Mouse (Mus musculus): ENCODE measurements around the gene Spdye4a.
"Not testable (repeated sequence)": the region's sequence is repeated elsewhere in the genome, so short reads cannot be mapped to it uniquely, and the experiment has no call there.

Gene Spdye4a

DNA sequence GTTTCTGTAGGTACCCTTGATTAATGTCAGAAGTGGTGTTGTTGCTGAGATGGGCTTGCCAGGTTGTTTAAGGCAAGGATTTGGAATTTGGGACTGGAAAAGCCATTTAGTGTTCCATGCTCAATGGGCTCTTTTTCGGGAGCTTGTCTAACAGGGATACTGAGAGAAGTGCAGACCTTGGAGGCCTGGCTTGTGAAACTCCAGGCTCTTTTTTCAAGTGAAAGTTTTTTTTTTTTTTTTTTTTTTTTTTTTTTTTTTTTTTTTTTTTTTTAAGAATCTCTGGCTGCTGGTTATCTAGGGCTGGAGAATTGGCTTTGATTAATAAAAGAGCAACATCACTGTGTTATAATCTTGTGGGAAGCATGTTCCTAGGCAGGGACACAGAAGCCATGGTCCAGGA lies 4.4 kb downstream of the Spdye4a start:
- no peak for DNase-seq

DNA sequence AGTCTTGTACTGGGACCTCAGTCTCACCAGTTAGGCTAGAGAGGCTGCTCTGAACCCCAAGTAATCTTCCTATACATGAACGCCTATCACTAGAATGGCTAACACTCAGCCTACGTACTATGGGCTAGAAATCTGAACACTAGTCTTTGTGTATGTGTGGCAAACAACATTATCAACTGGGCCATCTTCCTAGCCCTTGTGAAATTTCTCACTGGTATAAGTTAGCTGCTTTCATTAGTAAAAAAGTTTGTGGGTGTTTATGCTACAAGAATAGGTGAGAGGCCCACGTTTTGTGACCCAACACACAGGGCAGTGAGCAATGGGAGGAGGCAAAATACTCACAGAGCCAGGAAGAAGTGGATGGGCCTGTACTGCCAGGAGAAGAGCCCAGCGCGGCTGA lies 5.7 kb downstream of the Spdye4a start:
- DNase-seq = no peak

DNA sequence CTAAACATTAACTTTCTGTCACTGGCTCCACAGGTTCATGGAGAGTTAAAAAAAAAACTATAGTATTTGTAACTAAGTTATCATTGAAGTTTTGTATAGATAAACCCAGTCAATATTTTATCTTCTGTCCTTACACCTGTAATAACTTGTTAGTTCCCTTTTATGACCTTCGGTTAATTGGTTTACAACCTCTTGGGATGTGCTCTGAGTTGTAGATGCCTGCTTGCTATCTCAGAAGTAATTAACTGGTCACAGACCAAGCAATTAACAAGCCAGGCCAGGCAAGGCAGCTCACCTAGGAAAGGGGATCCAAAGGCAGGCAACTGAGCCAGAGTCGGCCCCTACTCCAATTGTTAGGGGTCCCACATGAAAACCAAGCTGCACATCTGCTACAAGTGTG lies 12.9 kb downstream of the Spdye4a start:
- no peak for DNase-seq

DNA sequence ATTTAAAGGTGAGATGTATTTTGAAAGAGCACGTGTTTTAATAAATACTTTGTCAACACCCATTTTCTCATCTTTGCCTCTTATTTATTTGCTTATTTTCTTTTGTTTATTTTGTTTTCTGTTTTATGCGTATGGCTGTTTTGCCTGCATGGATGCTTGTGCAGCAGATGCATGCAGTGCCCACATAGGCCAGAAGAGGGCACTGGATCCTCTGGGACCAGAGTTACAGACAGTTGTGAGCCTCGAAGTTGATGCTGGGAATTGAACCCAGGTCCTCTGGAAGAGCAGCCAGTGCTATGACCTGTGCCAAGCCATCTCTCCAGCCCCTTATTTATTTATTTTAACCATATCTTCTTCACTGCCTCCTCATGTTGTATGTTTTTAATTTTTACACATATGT lies 21.7 kb downstream of the Spdye4a start:
- peak; percentile 13 for DNase-seq

DNA sequence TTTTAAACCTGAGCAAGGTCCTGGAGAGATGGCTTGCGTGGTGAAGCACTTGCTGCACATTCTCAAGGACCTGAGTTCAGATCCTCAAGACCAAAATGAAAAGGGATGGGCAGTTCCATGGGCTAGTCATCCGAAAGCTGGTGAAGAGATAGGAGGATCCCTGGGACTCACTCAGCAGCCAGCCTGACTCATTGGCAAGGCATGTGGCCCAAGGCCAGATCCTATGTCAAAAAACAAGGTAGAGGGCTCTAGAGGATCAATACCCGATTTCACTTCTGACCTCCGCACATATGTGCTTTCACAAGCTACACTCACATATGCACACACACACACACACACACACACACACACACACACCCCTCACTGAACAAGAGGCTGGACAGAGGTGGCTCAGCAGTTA lies 30.2 kb downstream of the Spdye4a start:
- DNase-seq = no peak

DNA sequence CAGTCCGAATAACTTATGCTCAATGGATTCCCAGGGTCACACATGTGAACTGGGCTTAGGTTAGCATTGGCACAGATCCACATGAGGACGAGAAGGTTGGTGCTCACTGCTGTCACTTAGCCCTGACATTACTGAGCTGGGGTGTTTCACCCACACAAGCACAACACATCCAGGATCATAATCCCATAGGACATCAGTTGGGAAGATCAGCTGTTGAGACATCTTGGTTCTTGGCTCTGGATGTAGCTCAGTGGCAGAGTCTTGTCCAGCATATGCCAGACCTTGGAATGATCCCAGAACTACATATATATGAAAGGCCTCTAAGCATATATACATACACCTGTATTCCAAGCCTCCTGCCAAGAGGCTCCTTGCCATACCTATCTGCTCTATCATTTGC lies 31.5 kb downstream of the Spdye4a start:
- no peak for DNase-seq

DNA sequence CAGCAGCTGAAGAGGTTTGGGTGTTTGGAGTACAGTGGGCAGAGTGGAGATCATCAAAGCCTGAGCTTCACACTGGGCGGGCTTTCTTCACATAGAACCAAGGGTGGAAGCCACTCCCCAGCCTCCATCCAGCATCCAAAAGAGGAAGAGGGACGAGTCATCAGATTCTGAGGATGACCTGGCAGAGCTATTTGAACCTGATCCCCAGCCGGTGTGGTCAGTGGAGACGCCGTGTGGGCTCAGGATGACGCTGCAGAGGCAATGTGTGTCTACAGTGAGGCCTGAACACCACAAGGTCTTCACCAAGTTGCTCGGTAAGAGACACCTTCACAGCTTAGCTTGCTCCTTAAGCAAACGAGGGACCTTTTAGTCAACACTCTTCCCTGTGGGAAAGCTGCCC lies 31.9 kb downstream of the Spdye4a start:
- not testable (repeated sequence) for DNase-seq

DNA sequence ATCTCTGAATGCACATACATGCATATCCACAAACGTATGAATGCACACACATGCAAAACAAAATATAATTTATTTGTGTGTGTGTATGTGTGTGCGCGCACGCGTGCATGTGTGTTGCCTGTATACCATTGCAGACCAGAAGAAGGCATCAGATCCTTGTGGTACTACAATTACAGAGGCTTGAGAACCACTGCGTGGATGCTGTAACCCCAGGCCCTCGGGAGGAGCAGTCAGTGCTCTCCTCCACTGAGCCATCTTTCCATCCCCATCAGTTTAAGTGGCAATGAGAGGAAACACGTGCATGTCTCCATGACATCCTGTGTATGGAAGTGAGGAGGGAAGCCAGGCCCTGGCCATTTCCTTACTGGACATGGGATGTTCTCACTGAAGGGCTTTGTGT lies 33.9 kb downstream of the Spdye4a start:
- DNase-seq = no peak

DNA sequence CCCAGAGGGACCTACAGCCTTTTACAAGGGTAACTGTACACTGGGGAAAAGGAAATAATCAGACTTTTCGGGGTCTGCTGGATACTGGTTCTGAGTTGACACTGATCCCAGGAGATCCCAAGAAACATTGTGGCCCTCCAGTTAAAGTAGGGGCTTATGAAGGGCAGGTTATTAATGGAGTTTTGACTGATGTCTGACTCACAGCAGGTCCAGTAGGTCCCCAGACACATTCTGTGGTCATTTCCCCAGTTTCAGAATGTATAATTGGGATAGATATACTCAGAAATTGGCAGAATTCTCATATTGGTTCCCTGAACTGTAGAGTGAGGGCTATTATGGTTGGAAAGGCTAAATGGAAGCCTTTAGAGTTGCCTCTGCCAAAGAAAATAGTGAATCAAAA lies 38.7 kb downstream of the Spdye4a start:
- DNase-seq = not testable (repeated sequence)

DNA sequence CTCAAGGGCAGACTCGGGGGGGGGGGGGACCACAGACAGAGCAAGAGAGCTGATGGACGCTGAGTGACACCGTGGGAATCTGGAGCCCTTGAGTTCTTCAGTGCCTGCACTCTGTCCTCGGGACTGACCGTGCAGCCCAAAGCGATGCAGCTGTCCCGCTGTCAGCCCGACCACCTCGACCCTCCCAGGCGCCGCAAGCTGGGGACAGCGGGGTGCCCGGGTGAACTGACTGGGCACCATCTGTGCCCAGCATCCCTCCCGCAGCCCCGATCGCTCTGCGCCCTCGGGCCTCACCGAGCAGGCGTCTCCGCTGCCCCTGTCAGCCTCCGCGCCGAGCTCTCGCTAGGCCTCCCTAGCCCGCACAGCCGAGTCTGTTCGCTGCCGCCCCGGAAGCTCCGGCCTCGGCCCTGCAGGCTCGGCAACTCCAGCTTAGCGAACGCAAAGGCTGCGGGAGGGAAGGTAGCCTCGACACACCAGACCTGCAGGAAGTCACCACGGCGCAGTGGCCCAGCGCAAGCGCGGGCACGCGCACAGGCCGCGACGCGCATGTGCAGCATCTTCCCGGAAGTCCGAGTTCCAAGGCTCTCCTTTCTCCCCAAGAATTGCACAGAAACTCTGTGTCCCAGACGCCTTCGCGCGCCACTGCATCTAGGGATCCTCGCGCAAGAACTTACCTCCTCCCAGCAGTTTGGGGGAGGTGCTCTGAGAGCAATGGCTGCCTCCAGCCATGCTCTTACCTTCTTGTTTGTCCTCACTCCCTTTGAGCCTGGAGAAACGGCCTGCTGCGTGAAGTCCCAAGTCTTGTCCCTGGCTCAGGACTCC lies 46.2 kb downstream of the Spdye4a start, which contains the start of the genes Rbak and Spdye4b:
Gene Rbak, minus strand, starts transcription at position 521 of the 822 bp plus-strand sequence.
Gene Spdye4b, plus strand, starts transcription at position 763 of the 822 bp plus-strand sequence.
- DNase-seq = peak; percentile 73 to 74

DNA sequence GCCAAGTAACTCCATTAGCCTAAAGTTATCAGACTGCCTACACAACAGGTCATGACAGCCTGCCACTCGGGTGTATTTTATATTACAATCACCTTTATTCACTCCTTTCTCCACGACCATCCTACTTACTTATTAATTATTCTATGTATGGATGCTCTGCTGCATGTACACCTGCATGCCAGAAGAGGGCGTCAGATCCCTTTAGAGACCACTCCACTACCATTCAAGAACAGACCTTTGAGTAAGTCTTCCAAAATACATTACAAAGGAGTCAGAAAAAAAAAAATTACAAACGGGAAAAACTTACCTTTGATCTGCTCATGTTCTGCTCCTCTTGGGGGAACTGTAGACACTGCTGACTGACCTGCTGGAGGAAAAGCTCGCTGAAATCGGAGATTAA lies 47.5 kb downstream of the Spdye4a start:
- peak; percentile 32 to 39 for DNase-seq

DNA sequence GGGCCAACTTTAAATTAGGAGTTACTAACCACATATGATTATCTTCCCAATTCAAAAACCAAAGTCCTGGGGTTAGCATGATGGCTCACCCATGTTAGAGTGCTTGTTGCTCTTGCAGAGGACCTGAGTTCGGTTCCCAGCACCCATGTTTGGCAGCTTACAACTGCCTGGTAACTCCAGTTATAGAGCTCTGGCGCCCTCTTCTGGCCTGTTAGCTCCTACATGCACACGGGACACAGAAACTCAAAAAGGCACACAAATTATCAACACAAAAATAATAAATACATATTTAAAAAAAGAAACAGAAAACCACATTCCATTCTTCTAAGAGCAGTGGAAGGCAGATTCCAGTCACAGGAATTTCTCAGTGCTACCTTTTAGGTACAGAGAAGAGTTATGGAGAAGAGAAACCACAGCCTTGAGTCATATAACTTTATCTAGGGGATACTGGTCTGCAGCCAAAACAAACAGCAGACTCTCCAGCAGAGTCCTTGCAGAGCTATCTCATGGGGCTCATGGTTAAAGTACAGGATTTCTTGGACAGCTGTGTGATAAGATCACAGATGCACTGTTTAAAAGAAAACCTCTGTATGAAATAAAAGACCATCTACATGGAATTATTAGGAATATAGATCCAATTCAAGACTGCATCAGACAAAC lies 49.0 kb downstream of the Spdye4a start:
- peak; percentile 25 to 30 for DNase-seq

DNA sequence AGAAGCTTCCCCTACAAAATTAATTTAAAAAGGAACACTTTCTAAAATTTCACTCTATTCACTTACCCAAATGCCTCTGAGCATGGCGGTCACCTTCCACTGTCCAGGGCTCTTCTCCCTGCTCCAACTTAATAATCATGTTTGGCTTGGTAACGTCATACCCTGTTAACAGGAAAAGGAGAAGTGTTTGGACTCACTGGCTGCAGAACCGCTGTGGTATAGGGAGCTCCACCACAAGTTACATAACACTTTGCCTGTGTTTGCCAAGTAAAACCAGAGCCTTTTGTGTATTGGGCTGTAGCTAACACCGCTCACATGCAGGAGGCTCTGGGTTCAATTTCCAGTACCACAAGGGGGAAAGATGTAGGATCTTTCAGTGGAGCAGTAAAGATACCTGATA lies 50.7 kb downstream of the Spdye4a start:
- DNase-seq = no peak
